Mouse (Mus musculus) spleen, adult 2 months (tissue): ENCODE data around the gene Chchd1. TPM values are rescaled to one million over a fixed set of nuclear protein-coding genes. Genes with fewer than 3 reads are reported as not detected.

Experiments used
- DNase-seq, 2 experiments: peaks; one replicate each; pipeline versions ENCODE4 v3.0.0 to v3.0.0-alpha.2; 2012 to 2021; ENCODE audit warnings: low spot score in 2 of 2, low read depth in 1 of 2
- H3K27ac ChIP-seq: fragments of 200-500 bp; 2 replicates; pipeline ENCODE4 v1.5.1; 2012; ENCODE audit warnings: low read length, inconsistent platforms; ENCODE audit not compliant: insufficient read depth
- H3K27me3 ChIP-seq: fragments of 200-500 bp; 2 replicates; pipeline ENCODE4 v1.6.1; 2012; ENCODE audit warnings: mild to moderate bottlenecking, moderate library complexity, low read length, inconsistent platforms; ENCODE audit not compliant: control insufficient read depth, insufficient read depth
- H3K36me3 ChIP-seq: fragments of 200-500 bp; 2 replicates; pipeline ENCODE4 v1.6.1; 2012; ENCODE audit warnings: mild to moderate bottlenecking, low read length, inconsistent platforms; ENCODE audit not compliant: control insufficient read depth, insufficient read depth
- H3K4me1 ChIP-seq: fragments of 200-500 bp; 2 replicates; pipeline ENCODE4 v1.6.1; 2011; ENCODE audit warnings: inconsistent platforms; ENCODE audit not compliant: control insufficient read depth, insufficient read depth, insufficient read length
- H3K4me3 ChIP-seq: fragments of 200-500 bp; 2 replicates; pipeline ENCODE4 v1.5.1; 2011; ENCODE audit warnings: mild to moderate bottlenecking, inconsistent platforms; ENCODE audit not compliant: insufficient read depth, insufficient read length; ENCODE audit errors: extremely low read depth
- CTCF ChIP-seq: fragments of 200-500 bp; IDR thresholded peaks from 2 replicates; pipeline ENCODE4 v1.5.1; 2011; ENCODE audit warnings: mild to moderate bottlenecking, inconsistent platforms; ENCODE audit not compliant: insufficient read depth, insufficient read length, insufficient replicate concordance; ENCODE audit errors: extremely low read depth
- POLR2A ChIP-seq: fragments of 200-500 bp; IDR thresholded peaks from 2 replicates; pipeline ENCODE4 v1.6.1; 2011; ENCODE audit warnings: low read depth, low read length, inconsistent platforms
- WGBS: fragments of 180-500 bp; shearing (Covaris S2); methylation state at CpG from one replicate; pipeline ENCODE4 v1.1.7; 2018; 5-methylcytosine and 5-hydroxymethylcytosine counted together
- polyA plus RNA-seq: library from polyadenylated mRNA; depleted of rRNA; stranded (reverse); fragments of >200 nt; gene quantifications from 2 replicates; pipeline ENCODE4 v1.2.3, GENCODE M21; 2012

The Chchd1 gene
- polyA plus RNA-seq, 1 experiment: 12.6 TPM

DNA sequence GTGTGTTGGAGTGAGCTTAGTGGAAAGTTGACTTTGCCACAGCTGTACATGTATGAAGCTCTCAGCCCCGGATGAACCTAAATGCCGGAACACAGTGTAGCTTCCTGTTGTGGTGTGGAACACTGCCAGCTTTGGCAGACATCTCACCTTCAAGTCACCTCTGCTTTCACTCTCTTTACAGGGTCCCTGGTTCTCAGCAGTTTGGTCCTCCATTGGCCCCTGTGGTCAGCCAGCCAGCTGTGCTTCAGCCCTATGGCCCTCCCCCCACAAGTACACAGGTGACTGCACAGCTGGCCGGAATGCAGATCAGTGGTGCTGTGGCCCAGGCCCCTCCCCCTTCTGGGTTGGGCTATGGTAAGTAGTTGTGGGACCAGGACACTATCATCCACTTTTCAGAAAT, 20.3 kb upstream of the Chchd1 start:
- Histone ChIP-seq H3K36me3 (peaks cover 49% of the 10 kb centered on the region), H3K4me1 (peaks cover 5% of the 10 kb centered on the region; the same call in 1 of the 2 replicates), H3K4me3 (peak overlapping the region; percentile 31; the same call in 1 of the 2 replicates), H3K27me3 (no peaks in the 10 kb centered on the region), H3K27ac (peak overlapping the region; percentile 85)
- DNase-seq: peak; percentile 70 to 78
- no peak for TF ChIP-seq POLR2A
- no peak for TF ChIP-seq CTCF
- WGBS: 11% methylated on average over 3 of the region's 3 CpGs

DNA sequence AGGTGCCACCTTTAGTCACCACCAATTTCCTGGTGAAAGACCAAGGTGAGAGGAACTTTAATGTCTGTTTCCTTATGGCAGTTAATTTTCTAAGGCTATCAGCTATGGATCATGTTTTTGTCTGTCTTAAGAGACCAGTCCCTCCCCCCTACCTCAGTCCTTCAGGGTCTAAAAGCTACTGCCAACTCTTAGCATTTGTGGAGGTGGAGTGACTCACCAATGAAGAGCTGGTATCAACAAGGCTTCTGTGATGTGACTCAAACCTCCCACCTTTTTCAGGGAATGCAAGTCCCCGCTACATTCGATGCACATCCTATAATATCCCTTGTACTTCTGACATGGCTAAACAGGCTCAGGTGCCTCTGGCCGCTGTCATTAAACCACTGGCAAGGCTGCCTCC, 16.2 kb upstream of the Chchd1 start:
- Histone ChIP-seq H3K27me3 (no peaks in the 10 kb centered on the region), H3K4me3 (no peak overlapping the region), H3K36me3 (peaks cover 70% of the 10 kb centered on the region), H3K4me1 (peaks cover 5% of the 10 kb centered on the region; the same call in 1 of the 2 replicates), H3K27ac (no peak overlapping the region)
- TF ChIP-seq POLR2A (no peak), CTCF (no peak)
- no peak for DNase-seq
- whole genome bisulfite sequencing: 97% methylated on average over 3 of the region's 3 CpGs

DNA sequence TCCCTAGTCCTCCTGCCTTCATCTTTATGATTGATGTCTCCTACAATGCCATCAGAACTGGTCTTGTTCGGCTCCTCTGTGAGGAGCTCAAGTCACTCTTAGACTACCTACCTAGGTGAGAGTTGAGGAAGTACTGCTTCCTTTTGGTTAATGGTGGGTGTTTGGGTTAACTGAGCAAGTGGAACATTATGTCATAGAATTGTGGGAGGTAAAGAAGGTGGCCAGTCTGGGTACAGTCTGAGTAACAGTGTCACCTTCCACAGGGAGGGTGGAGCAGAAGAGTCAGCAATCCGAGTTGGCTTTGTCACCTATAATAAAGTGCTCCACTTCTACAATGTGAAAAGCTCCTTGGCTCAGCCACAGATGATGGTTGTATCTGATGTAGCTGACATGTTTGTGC, 13.8 kb upstream of the Chchd1 start:
- Histone ChIP-seq H3K27ac (no peak overlapping the region), H3K4me1 (no peaks in the 10 kb centered on the region), H3K4me3 (no peak overlapping the region), H3K27me3 (no peaks in the 10 kb centered on the region), H3K36me3 (peaks cover 73% of the 10 kb centered on the region)
- DNase-seq: no peak
- WGBS: 82% methylated on average over 2 of the region's 2 CpGs
- TF ChIP-seq CTCF (no peak), POLR2A (no peak)

DNA sequence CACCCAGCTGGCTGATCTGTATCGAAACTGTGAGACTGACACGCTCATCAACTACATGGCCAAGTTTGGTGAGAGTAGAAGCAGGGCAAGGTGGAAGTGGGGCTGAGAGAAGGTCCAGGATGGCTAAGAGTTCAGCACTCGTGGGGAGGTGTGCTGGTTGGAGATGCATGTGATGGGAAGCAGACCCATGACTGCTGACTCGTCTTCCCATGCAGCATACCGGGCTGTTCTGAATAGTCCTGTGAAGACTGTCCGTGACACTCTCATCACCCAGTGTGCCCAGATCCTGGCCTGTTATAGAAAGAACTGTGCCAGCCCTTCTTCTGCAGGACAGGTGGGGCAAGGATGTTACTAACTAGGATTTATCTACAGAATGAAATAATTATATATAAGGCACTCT, 11.0 kb upstream of the Chchd1 start:
- peaks cover 7% of the 10 kb centered on the region; the same call in 1 of the 2 replicates for H3K4me1 ChIP-seq
- DNase-seq: no peak

DNA sequence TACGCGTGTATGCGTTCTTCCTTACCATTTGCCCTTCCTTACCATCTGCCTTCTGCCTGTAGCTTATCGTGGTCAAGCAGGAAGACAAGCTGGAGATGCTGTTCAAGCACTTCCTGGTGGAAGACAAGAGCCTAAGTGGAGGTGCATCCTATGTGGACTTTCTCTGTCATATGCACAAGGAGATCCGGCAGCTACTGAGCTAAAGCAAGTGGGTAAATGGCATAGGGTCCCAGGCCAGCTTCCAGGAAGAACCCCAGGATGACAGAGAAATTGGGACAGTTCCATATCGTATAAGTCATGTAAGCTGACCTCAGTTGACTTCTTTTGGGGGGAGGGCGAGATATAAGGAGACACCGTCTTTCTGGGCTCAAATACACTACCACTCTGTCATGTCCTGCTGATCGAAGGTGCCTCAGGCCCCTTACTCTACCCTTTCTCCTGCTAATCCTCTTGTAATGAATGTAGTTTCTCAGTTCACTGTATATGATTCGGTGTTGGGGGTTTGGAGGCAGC, 9.2 kb upstream of the Chchd1 start:
- TF ChIP-seq POLR2A (no peak), CTCF (no peak)
- no peaks in the 10 kb centered on the region for H3K27me3 ChIP-seq
- no peak overlapping the region for H3K4me3 ChIP-seq
- no peak overlapping the region for H3K27ac ChIP-seq
- H3K36me3 ChIP-seq: peaks cover 39% of the 10 kb centered on the region
- no peak for DNase-seq
- 90% methylated on average over 10 of the region's 10 CpGs for WGBS
- peaks cover 11% of the 10 kb centered on the region; the same call in 1 of the 2 replicates for H3K4me1 ChIP-seq

More for the DNA sequence above, 11.0 kb upstream of the Chchd1 start:
- TF ChIP-seq POLR2A: no peak
- no peak for TF ChIP-seq CTCF
- H3K36me3 ChIP-seq: peaks cover 56% of the 10 kb centered on the region
- no peaks in the 10 kb centered on the region for H3K27me3 ChIP-seq
- no peak overlapping the region for H3K4me3 ChIP-seq
- WGBS: 91% methylated on average over 6 of the region's 6 CpGs
- no peak overlapping the region for H3K27ac ChIP-seq

DNA sequence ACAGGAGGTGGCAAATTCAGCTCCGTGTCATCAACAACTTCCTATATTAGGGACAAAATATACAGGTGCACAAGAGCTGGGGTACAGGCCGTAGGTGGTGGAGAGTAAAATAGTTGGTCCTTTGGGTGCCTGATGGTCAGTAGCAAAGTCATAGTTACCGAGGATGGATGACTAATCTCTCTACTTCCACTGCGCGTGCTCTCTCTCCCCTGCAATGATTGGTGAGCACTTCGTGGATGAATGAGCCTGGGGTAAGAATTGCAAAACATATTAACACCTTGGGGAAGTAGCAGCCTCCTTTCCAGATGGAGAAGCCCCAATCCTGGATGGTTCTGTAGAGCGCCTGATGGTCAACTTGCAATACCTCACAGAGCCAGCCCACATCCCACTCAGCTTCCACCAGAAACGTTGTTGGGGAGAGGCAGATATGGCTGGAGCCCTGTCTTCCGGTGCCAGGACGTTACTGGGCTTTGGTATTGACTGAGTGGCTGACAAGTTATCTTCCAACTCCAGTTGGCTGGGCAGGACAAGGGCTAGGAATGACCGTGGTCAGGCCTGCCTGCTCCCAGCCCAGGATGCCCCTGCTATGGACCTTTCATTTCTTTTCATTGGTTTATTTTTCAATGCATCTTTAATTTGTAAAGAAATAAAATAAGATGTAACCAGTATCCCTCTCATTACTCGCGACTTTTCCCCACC, 8.5 kb upstream of the Chchd1 start:
- TF ChIP-seq POLR2A (no peak), CTCF (no peak)
- peak overlapping the region; percentile 96 for H3K27ac ChIP-seq
- peaks cover 32% of the 10 kb centered on the region for H3K36me3 ChIP-seq
- no peaks in the 10 kb centered on the region for H3K27me3 ChIP-seq
- peak overlapping the region; percentile 85 for H3K4me3 ChIP-seq
- WGBS: 52% methylated on average over 13 of the region's 13 CpGs
- peaks cover 11% of the 10 kb centered on the region; the same call in 1 of the 2 replicates for H3K4me1 ChIP-seq
- DNase-seq: no peak
